In genomic region chr11:44725732-44726131, GRCm38 (mm10) we compare ENCODE assay signal across 19 mouse cellular contexts.
DNase-seq lines count a peak whose midpoint lies in the region.
"Had no signal": no experiment of that assay in that cellular context is flagged by ENCODE, and none has a peak within 500 bp of the region (broad histone marks: within the 10 kb centered on the region; RNA-seq: fewer than 3 reads in every experiment).

No protein-coding gene starts in this region.

- intact Hi-C loops in heart, postnatal 14 days (cut with DNase I): no loop called here
- intact Hi-C loops in left cerebral cortex, postnatal 4 days (cut with DNase I): no loop called here

- peak; percentile 74 for DNase-seq in heart, adult 11 months
- no peak for DNase-seq in heart, postnatal 14 days
- peak; percentile 73 for DNase-seq in 3T3-L1 (ENCODE audit: low read depth, low spot score)
- DNase-seq in NIH3T3 (ENCODE audit: low read depth): peak; percentile 69
- DNase-seq in fibroblast of lung, adult 2 months (ENCODE audit: low read depth): peak; percentile 28
- no peak for DNase-seq in urinary bladder, postnatal 10 days (ENCODE audit: low spot score)
- no peak for DNase-seq in left cerebral cortex, postnatal 4 days
- no peak for DNase-seq in ovary, postnatal 36 days (ENCODE audit: low spot score)
- DNase-seq: adrenal gland, adult 8-10 months; adrenal gland, postnatal 25 days; B cell, adult 2 months; cerebellum, adult 18-20 months; cerebellum, adult 9-10 months; cerebellum, postnatal 14 days; gastrocnemius, postnatal 10 days; gastrocnemius, postnatal 36 days; heart, adult 18-20 months; heart, postnatal 10 days; heart, postnatal 4 days had no signal

Comparison
In these comparisons a context has a peak if more than half of its experiments do, and no peak if none do; other contexts are left out.
1. DNase-seq: peak in heart, adult 11 months (single experiment), 3T3-L1 (single experiment), NIH3T3 (single experiment) and fibroblast of lung, adult 2 months (single experiment); none in heart, postnatal 14 days (0 of 2), urinary bladder, postnatal 10 days (single experiment), left cerebral cortex, postnatal 4 days (single experiment) and ovary, postnatal 36 days (single experiment).